Mouse (Mus musculus) embryo, embryonic 11 days (tissue): ENCODE data around the gene Srcin1.

Experiments used
- DNase-seq: peaks from one replicate; pipeline ENCODE4 v3.0.0-alpha.2; 2015

The Srcin1 gene

DNA sequence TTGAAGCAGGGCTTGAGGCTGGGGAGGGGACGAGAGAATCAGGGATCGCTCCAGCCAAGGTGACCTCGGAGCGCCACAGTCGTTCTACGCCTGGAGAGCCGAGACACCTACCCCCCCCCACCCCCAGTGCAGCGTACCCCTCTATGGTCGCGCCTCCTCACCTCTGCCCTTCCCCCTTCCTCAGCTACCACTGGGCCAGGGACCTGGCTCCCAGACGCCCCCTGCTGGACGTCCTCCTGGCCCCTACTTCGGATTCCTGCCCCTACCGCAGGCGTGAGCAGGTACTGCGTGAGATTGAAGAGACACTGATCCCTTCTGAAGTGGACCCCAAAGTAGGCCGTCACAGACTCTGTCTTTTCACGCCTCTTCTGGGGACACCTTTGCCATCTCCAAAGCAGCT lies 348 bp downstream of the Srcin1 start:
- peak; percentile 92 for DNase-seq

DNA sequence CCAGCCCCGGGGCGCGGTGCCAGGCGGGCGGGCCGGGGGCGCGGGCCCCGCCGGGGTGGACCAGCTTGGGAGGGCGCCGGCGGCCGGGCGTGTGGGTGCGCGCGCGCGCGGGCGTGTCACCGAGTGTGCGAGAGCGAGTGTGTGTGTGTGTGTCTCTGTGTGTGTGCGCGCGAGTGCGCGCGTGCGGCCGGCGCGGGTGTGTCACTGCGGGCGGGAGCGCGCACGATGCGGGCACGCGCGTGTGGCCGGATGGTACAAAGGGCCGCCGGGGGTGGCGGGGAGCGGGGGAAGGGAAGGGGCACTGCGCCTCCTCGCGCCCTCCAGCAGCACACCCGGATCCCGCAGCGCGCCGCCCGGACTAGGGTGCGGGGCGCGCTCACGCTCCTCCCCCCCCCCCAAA lies 911 bp downstream of the Srcin1 start:
- peak; percentile 85 for DNase-seq

DNA sequence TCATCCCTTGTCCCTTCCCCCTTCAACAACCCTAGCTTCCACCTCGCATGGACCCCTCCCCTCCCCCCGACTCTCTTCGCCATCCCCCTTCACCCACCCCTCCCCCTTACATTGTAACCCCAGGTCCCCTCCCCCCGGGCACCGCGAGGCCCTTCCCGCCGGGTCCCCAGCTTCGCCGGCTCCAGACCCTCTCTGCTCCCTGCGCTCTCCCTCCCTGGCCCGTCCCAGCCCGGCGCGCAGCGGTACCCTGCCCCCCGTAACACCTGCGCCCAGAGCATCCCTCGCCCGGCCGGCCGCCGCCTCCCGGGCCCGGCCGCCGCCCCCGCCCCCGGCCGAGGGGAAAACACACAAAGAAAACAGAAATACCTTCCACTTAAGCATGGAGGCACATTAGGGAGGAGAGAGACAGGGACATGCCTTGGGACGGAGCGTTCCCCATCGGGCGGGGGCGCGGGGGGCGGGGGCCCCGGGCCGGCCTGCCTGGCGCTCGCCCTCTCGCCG lies 1.4 kb downstream of the Srcin1 start:
- no peak for DNase-seq

DNA sequence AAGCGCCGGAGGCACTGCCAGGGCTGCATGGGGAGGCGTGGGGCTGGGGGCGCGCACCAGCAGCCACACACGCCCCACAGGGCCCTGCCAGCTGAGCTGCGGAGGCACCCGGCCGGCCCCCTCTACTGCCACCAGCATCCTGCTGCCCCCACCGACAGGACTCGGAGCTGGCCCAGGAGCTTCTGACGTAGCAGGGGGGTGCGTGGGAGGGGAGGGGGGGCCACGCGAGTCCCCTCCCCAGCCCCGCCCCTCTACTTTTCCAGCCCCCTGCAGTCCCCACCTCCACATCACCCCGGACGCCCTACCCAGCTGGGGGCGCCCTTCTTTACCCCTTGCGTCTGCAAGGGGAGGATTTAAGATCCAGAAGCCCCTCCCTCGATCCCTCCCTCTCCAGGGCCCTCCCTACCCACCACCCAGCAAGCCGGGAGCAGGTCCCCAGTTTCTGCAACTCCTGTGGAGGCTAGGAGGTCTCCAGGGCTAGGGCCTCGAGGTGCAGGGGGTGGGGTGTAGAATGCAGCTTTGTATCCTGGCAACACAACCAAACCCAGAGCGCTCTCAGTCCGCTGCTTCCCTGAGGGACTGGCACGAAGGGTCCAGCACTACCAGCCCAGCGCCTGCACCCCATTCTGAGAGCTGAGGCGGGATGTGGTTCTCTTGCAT lies 2.0 kb downstream of the Srcin1 start:
- DNase-seq: peak; percentile 62

DNA sequence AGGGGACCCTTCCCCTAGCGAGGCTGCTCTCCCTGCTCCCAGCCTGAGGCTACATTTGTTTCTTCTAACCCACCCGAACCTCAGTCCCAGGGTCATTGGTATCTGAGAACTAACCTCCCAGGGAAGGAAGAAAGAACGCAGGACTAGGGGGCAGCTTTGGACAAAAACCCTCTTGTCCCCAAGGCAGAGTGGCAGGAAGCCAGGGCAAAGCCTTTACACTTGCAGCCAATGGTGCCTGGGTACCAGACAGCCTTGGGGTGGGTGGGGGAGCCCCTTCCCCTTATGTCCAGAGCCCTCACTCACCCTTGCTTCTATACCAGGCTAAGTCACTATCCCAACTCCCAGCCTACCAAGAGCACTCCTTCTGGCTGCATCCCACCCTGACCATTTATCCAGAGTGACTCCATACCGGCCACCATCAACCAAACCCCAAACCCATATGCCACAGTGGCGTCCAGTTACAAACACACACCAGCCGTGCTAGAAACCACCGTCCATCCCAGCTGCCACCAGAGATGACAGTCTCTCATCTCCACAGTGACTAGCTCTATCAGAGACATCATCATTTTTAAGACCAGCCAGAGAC lies 3.0 kb downstream of the Srcin1 start:
- DNase-seq: no peak

DNA sequence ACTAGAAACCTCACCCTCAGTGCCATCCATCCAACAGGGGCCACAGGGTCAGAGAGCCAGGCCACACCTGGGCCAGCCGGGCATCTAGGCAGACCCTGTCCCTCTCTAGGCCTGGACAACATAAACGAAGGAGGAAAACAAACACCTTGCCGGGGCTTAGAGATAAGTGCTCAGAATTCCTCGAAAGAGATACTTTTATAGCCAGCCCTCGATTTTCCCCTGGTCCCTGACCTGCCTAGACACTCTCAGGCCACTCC lies 4.0 kb downstream of the Srcin1 start:
- no peak for DNase-seq

DNA sequence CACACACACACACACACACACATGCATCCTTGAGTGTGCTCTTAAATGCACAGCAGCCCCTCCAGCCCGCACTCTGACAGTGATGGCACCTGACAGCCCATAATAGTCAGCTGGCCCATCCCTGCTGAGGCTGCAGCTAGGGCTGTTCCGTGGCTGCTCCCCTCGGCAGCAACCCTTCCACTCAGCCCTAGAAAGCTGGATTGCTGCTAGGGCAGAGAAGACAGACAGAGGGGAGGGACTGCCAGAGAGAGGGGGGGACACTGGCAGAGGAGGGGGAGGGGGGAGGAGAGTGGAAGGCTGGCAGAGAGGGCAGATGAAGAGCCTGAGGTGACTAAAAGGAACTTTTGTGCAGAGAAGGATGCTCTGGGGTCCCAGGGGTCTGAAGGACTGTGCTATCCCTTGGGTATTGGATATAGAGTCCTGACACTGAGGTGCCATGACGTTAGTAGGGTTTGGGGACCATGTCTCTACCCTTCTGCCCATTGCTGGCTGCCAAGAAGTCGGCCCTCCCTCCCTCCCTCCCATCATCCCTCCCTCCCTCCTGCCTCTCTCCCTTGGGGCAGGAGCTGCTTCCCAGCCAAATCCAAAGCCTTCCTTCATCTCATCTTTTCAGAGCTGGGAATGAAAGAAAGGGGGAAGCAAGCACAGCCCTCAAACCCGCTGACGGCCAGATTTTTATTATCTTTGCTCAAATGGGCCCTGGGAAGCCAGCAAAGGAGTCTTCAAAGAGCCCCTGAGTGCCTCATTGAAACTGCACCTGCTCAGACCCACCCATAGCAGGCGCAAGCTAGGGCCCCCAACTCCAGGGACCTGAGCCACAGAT lies 4.5 kb downstream of the Srcin1 start:
- no peak for DNase-seq

DNA sequence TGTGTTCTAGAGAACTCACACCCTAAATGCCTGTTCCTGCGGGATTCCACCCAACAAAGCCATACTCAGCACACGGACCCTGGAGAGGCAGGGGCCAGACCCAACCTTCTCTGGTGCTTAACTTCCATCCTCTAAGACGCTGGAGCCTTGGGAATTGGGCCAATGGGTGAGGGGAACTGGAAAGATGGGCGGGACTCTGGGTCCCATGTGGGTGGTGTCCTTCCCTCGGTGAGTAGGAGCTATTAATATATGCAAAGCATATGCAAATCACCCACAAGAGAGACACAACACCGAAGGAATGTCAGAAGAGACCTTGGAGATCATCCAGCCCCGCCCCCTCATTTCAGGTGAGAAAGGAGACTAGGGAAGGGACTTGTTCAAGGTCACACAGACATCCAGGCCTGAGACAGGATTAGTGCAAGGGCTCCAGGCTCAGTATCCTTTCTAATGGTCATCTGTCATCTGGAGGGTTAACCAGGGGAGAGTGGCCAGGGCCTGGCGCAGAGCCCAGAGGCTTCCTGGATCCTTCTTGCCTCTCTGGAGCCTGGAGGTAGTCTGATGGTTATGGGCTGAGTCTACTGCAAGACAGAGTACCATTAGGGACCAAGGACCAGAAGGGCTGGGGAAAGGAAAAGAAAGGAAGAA lies 5.4 kb downstream of the Srcin1 start:
- no peak for DNase-seq

DNA sequence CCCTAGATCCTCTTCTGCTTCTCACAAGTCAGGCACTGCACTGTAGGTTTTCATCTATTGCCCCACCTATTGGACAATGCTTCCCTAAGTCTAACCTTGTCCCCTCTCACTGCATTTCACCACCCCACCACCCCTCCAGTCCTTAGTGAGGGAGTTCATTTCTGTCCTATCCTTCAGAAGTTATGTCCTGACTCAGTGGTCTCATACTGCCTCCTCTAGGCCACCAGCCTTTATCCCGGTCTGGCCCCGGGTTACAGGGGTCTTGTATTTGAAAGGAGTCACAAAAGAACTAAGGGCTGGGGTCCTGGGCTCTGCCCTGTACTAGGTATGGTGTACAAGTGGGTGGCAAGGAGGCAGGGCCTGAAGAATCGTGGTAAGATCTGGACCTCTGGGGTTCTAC lies 6.2 kb downstream of the Srcin1 start:
- no peak for DNase-seq

DNA sequence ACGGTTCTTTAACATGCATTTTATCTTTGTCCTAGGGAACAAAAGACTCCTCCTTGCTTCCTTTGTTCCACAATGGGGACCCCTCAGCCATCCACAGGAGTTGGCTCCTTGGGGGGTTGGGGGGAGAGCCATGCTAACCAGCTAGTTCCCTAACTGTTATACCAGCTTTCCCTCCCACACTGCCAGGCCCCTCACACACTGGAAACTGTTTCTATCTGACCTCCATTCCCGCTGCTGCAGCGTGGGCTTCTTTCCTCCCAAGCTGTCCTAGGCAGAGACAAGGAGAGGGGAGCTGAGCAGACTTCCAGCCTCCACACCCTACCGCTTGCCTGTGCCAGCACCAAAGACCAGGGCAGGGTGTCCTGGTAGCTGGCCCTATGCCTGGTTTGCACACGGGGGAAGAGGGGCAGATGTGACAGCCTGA lies 6.7 kb downstream of the Srcin1 start:
- DNase-seq: no peak

DNA sequence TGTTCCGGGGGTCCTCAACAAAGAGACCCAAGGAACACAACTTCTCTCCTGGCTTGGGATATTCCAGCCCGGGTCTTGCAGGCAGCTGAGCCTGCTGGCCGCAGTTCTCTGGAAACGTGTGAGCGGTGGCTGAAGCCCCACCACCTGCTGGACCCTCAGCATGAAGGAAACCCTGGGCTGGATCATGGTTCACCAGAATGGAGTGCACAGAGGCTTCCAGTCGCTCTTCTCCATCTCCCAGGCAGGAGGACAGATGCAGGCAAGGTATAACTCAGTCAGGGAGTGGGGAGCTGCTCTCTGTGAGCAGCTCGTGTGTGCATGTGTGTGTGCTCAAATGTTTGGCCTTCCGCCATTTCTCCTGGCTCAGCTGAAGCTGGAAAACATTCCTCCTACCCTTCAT lies 7.3 kb downstream of the Srcin1 start:
- DNase-seq: peak; percentile 94

DNA sequence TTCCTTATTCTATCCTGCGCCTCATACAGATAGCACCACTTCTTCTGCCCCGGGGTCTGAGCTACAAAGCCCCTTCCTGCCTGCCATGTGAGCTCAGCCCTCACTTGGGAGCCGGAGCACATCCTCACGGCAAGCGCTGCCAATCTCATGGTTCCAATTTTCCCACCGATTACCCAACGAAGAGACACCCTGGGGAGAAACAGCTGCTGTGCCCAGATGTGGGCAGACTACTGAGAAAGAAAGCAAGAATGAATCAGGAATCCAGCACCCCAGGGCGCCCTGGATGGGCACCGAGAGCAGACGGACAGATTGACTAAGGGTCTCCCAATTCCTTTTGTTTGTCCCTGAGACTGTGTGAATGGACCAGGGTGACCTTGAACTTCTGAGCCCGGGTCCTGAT lies 8.5 kb downstream of the Srcin1 start:
- no peak for DNase-seq

DNA sequence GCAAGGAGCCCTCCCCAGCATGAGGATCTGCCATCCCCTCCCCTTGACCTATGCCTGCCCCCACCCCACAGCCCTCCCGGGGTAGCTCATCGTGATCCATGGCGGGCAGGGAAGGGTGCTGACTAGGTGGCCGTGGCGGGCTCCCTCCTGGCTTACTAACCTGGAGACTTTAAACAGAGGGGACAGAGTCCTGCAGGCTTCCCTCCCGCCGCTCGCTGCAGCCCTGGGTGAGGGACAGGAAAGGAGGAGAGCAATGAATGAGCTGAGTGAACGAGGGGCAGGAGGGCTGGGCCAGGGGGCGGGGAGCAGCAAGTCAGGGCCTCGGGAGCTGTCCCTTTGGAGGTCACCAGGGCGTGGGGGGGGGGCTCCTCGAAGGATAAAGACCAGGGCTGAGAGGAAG lies 9.4 kb downstream of the Srcin1 start:
- DNase-seq: no peak

DNA sequence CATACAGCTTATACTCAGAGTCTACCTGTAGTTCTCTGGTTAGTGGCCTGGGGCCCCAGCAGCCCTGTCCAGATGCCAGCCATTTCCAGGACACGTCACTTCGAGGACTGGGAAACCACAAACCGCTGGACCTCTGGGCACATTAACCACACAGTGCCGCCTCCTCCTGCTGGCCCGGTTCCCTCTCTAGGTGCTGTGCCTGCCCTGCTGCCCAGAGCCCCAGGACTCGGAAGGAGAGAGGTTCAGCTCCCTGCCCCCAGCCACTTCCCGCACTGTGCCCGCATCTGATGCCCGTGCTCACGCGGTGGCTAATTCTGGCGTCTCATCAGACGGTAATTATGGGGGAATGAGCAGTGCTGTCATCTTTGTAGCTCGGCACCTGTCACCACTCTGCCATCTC lies 12.3 kb downstream of the Srcin1 start:
- no peak for DNase-seq

DNA sequence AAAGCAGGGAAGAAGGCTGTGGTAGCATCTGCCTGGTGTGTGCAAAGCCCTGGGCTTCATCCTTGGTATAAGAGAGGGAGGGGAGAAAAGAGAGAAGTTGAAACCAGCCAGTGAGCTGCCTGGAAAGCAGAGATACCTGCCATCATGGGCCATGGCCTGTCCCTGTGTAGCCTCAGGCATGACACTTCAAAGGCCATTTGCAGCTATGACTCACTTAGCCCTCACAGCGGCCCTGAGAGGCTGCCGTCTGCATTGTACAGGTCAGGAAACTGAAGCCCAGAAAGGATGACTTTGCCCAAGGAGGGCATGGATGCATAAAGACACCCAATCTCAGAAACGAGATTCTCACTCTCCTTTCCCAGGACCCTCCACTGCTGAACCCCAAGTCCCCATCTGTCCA lies 13.4 kb downstream of the Srcin1 start:
- no peak for DNase-seq

DNA sequence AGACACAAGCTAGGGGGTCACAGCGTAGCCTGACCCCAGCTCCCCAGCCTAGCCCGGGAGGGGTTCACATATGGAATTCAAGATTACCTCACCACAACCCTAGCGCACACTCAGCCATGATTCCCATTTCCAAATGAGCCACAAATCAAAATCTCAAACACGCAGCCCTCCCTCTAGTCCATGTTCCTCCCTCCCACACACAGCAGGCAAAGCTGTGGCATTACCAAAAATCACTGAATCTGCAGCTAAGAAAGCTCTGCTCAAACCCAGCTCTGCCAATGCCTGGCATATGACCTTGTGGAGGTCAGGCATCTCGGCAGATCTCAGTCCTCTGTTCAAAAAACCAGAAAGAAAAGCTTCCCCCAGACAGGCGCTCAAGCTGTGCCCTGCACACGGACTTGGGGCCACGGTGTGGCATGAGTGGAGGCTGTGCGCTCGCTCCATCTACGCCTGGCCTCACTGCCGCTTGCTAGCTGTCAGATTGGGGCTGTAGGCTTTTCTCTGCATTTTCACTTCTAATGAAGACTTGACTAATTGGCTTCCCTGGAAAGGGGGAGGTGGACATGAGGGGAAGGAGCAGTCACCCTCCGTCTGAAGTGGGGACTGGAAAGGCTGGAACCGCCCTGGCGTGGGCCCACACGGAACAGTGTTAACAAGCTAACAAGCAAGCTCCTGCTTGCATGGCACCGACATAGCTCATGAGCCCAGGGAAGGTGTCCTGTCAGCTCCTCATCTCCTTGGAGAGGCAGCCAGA lies 15.6 kb downstream of the Srcin1 start:
- DNase-seq: no peak

DNA sequence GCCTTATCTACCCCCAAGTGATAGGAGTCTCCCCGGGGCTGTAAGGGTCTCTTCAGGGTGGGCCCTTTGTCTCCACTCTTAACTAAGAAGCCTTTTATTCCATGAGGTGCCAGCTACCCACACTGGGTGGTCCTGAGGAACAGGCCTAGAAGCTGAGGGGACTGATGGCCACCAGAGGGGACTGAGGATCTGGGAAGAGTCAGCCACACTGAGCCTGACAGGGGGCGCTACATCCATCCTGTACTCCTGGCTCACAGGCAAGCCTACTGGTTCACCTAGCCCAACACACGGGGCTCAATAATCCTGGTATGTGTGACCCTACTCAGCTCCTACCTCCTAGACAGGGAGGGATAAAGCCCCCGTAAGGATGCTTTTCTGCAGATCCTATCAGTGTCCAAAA lies 16.4 kb downstream of the Srcin1 start:
- no peak for DNase-seq

DNA sequence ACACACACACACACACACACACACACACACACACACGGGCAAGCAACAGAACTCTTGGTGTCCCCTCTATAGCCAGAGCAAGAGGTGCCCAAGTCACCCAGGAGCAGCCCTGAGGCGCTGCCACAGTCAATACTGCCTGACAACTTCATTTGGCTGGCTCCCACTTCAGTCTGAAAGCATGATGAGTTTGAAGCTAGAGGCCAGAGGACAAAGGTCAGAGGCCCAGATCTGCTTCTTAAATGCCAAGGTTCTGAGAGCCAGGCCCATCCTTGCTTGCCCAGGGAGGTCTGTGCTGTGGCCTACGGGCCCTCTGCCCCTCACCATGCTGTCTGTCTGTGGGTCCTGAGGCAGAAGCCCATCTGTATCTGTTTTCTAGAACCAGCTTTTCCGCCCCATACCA lies 18.1 kb downstream of the Srcin1 start:
- no peak for DNase-seq

DNA sequence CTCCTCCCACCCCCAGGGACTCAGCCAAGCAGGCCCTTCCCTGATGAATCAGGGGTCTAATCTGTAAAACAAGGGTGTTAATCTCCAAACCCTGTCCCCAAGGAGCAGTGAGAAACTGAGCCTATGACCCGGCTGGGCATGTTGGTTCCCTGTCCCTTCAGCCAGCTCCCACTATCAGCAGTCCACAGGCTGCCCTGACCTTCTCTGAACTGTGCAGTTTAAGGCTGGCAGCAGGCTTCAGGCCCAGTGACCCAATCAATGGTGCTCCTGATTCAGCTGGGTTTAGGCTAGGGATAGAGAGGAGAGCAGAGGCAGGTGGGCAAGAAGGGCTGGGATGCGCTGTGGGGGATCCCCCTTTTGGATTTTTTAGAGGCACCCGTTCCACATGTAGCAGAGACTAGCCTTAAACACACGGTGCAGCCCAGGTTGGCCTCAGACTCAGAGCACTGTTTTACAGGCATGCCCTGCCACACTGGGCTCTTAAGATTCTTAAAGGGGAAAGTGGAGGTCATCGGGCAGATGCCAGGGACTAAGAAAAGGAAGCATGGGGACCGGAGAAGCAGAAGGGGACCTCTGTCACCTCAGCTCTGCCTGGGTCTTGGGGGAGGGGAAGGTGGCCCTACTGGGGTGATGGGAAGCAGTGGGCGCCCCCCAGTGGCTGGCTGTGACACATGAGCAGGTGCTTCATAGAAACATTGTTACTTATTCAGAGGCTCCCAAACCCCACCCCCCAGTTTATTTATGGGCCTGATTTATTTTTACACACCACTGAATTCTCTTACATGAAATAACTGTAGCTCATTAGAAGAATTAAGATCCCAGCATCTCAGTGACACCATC lies 19.2 kb downstream of the Srcin1 start:
- peak; percentile 80 for DNase-seq

DNA sequence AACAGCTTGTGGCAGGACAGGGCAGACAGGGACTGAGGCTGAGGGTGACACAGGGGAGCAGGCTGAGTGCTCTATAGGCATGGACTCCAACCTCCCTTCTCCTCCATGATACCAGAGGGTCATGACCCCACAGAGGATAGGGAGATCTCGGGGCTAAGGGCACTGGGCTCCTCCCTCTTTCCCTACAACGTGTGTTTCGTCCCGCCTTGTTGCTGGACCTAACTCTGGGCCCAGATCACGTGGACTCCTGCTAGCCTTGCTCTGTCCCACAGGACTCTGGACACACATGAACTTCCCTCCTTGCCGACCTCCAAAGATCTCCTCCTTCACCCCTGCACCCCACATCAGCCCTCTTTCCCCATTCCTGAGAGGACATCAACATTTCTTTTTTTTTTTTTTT lies 20.8 kb downstream of the Srcin1 start:
- DNase-seq: no peak

DNA sequence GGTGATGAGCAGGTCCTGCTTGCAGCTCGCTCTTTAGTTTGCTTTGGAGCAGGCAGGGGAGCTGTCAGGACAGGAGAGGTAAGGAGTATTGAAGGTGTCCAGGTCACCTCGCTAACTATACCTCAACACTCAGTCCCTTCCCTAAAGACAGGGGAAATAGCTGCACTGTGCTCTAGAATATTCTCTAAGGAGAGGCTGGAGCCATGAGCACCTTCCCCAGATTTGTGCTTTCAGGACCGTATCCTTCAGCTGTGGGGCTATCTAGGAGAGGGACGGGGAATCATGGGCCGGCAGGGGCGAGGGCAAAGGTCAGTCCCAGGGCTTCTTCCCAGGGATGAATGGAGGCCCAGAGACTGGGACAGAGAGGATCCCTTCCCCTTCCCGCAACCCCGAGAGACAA lies 23.8 kb downstream of the Srcin1 start:
- DNase-seq: no peak

DNA sequence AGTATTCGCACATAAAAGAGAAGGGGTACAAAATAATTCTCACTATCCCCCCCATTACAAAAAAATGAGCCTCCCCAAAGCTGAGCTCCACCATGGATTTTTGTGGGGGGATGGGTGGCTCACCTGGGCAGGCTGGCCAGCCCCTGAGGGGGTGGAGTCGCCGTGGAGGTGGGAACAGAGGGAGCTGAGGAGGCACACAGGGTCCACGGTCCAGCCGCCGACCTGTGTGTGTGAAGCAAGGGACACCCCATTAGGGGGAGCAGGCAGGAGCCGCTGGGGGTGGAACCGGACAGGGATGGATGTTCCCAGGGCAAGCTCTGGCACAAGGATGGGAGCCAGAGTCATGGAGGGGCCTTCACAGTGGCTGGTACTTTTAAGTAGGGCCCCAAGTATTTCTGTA lies 27.2 kb downstream of the Srcin1 start:
- no peak for DNase-seq
